Mouse (Mus musculus) intestine, postnatal 0 days (tissue): ENCODE measurements at regions not wholly inside any gene's neighbourhood (a gene's known extent, or its start where the extent isn't known, plus 50 kb on each side); places are given as distances from the start of the nearest gene placed in this dataset.

Source experiments
- ATAC-seq: fragments of 200-750 bp; cut with Nextera tagmentation; 2 replicates; pipeline ENCODE4 v1.8.0; 2017; ENCODE audit warnings: mild to moderate bottlenecking, moderate TSS enrichment, moderate library complexity
- H3K27ac ChIP-seq: fragments of 300-500 bp; sonication (generic); 2 replicates; pipeline ENCODE4 v1.5.1; 2014; ENCODE audit warnings: mild to moderate bottlenecking, low read depth, low read length, moderate library complexity
- H3K27me3 ChIP-seq: fragments of 300-500 bp; sonication (generic); replicated peaks from 2 replicates; pipeline ENCODE4 v1.6.1; 2014; ENCODE audit warnings: low read length, mixed read lengths; ENCODE audit not compliant: control insufficient read depth, insufficient read depth
- H3K36me3 ChIP-seq: fragments of 300-500 bp; sonication (generic); 2 replicates; pipeline ENCODE4 v1.6.1; 2014; ENCODE audit warnings: mild to moderate bottlenecking, moderate library complexity; ENCODE audit not compliant: control insufficient read depth, insufficient read depth
- H3K4me1 ChIP-seq: fragments of 300-500 bp; sonication (generic); replicated peaks from 2 replicates; pipeline ENCODE4 v1.6.1; 2014; ENCODE audit warnings: antibody characterized with exemption, low read length, mixed read lengths; ENCODE audit not compliant: control insufficient read depth, insufficient read depth
- H3K4me2 ChIP-seq: fragments of 300-500 bp; sonication (generic); replicated peaks from 2 replicates; pipeline ENCODE4 v1.6.1; 2014; ENCODE audit warnings: low read depth, mild to moderate bottlenecking, moderate library complexity
- H3K4me3 ChIP-seq: fragments of 300-500 bp; sonication (generic); 2 replicates; pipeline ENCODE4 v1.5.1; 2014; ENCODE audit warnings: low read depth, low read length
- H3K9ac ChIP-seq: fragments of 300-500 bp; sonication (generic); 2 replicates; pipeline ENCODE4 v1.6.1; 2014; ENCODE audit warnings: mild to moderate bottlenecking, low read depth, low read length
- H3K9me3 ChIP-seq: fragments of 300-500 bp; sonication (generic); 2 replicates; pipeline ENCODE4 v1.6.1; 2016; ENCODE audit warnings: mixed run types; ENCODE audit not compliant: control insufficient read depth
- CTCF ChIP-seq: sonication (generic); IDR thresholded peaks from 2 replicates; pipeline ENCODE4 v1.5.1; 2016; ENCODE audit warnings: low read depth, mild to moderate bottlenecking, control low read depth, antibody characterized with exemption, moderate library complexity
- WGBS: fragments of 180-500 bp; shearing (Covaris S2); extraction: QIAGEN DNeasy Blood & Tissue Kit; methylation state at CpG from one replicate; pipeline ENCODE4 v1.1.7; 2014; 5-methylcytosine and 5-hydroxymethylcytosine counted together

DNA sequence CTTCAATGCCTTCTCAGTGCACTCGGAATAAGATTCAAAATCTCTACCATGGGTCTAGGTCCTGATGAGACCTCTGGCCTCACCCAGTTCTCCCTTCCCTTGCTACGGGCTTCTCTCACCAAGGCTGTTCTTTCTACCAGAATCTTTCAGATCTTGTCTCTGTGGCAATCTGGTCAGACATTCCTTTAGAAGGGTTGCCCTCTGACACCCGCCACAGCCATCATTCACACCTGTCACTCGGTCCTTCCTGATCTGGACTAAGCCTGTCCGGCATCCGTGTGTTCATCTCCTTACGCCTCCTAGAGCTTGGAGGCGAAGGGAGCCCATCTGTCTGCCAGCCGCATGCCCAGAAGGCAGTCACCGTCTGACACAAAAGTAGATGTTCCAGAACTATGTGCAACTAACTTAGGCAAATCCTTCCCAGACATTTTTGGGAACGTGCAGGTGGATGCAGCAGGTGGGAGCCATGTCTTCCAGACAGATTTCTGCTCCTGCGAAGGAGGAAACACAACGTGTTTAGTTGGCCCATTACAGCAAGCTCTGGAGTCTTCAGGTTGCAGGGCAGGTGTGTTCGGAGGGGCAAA is 77.7 kb downstream of the Fam76b start:
- Histone ChIP-seq H3K9ac (no peak overlapping the region), H3K27me3 (no peaks in the 10 kb centered on the region), H3K4me1 (no peaks in the 10 kb centered on the region), H3K27ac (no peak overlapping the region), H3K4me3 (no peak overlapping the region), H3K36me3 (no peaks in the 10 kb centered on the region), H3K9me3 (no peaks in the 10 kb centered on the region), H3K4me2 (no peak overlapping the region)
- no peak for TF ChIP-seq CTCF
- no peak for ATAC-seq
- WGBS, result 87% methylated on average over 14 of the region's 14 CpGs

DNA sequence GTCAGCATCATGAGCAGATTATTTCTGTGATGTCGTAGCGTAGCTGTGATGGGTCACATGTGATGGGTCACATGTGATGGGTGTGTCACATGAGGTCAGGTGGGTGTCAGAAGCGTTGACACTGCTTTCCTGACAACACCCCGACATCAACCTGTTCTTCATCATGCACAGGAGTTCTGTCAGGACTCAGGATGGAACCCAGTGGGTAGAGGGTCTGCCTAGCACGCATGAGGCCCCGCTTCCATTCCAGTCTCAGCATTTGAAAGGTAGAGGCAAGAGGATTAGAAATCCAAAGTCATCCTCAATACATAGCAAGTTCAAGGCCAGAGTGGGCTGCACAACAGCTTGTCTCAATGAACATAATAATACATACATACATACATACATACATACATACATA is 79.2 kb downstream of the Fam76b start:
- Histone ChIP-seq H3K9me3 (no peaks in the 10 kb centered on the region), H3K4me3 (no peak overlapping the region), H3K27ac (no peak overlapping the region), H3K27me3 (no peaks in the 10 kb centered on the region), H3K9ac (no peak overlapping the region), H3K4me1 (no peaks in the 10 kb centered on the region), H3K36me3 (no peaks in the 10 kb centered on the region), H3K4me2 (no peak overlapping the region)
- WGBS, result 91% methylated on average over 6 of the region's 6 CpGs
- no peak for ATAC-seq
- no peak for TF ChIP-seq CTCF

DNA sequence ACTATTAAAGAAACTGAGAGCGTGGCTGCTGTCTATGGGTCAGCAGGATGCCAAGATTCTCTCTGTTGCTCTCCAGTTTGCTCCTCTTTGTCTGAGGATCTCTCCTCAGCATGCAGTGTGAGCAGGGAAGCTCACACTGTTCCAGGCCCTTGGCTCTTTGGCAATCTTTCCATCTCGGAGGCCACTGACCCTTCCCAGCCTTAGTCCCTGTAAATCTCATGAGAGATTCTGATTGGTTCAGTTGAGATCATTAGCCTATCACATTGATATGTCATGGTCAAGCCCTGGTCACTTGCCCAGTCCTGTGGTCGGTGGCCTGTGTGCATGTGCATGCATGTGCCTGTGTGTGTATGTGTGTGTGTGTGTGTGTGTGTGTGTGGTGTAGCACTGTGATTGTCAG is 82.1 kb downstream of the Fam76b start:
- Histone ChIP-seq H3K36me3 (no peaks in the 10 kb centered on the region), H3K9me3 (no peaks in the 10 kb centered on the region), H3K9ac (no peak overlapping the region), H3K4me2 (no peak overlapping the region), H3K27ac (no peak overlapping the region), H3K4me1 (no peaks in the 10 kb centered on the region), H3K27me3 (no peaks in the 10 kb centered on the region), H3K4me3 (no peak overlapping the region)
- 80% methylated on average over 3 of the region's 3 CpGs for WGBS
- TF ChIP-seq CTCF, result no peak
- no peak for ATAC-seq

DNA sequence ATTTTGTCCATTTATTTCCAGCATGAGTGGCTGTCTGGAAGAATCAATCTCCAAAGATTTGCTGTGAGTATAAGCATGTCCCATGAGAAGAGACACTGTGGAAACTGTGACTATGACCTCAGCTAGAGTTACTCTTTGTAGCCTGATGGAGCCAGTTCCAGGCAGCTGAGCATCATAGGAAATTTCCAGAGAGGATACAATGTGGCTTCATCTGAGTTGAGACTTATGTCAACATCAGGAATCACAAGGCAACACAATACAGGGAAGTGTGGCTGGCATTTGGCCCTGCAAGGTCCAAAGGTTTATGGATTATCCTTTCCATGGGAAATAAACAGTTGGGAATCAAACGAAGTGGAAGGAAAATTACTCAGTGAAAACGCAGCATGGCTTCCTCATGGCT is 82.6 kb downstream of the Fam76b start:
- no peaks in the 10 kb centered on the region for H3K36me3 ChIP-seq
- ATAC-seq, result no peak
- WGBS, result 43% methylated on average over 2 of the region's 2 CpGs
- no peak for TF ChIP-seq CTCF
- no peak overlapping the region for H3K27ac ChIP-seq
- H3K4me3 ChIP-seq, result no peak overlapping the region
- no peak overlapping the region for H3K4me2 ChIP-seq
- no peaks in the 10 kb centered on the region for H3K9me3 ChIP-seq
- H3K27me3 ChIP-seq, result no peaks in the 10 kb centered on the region
- H3K9ac ChIP-seq, result no peak overlapping the region
- no peaks in the 10 kb centered on the region for H3K4me1 ChIP-seq

DNA sequence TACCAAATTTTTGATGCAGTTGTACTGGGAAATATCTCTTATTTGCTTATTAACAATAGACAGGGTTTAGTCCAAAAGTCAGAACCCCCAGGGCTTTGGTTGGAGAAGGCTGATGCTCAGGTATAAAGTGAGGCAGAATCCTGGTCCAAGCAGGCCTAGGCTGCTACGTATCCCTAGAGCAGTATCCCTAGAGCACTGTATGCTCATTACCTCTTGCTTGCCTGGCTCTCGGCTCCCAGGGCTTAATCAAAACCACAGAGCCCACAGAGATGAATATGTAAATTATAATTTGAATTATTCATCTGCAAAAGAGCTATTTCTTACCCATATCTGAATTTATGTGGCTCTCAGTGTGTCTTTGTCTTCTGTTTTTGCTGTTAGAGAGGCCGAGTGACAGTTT is 85.9 kb downstream of the Fam76b start:
- H3K36me3 ChIP-seq, result no peaks in the 10 kb centered on the region
- H3K4me2 ChIP-seq, result no peak overlapping the region
- H3K9ac ChIP-seq, result no peak overlapping the region
- WGBS, result 86% methylated on average over 3 of the region's 3 CpGs
- H3K27me3 ChIP-seq, result no peaks in the 10 kb centered on the region
- no peak overlapping the region for H3K4me3 ChIP-seq
- H3K4me1 ChIP-seq, result no peaks in the 10 kb centered on the region
- no peak for TF ChIP-seq CTCF
- no peak for ATAC-seq
- H3K27ac ChIP-seq, result no peak overlapping the region
- no peaks in the 10 kb centered on the region for H3K9me3 ChIP-seq

DNA sequence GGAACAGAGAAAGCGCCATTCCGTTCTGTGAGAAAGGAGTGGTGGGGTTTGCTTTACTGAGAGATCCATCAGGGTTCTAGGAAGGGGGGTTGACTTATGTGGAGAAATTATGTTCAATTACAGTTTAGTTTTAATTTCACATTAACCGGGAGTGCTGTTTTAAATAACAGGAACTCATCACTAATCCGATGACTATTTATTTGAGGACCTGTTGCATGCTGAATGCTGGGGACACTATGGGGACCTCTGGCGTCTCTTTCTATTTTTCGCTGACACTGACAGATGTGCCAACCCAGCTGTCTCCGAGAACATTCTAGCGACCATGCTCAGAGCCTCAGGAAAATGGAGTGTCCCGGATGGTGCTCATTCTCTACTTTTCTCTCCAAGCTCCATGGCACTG is 86.6 kb downstream of the Fam76b start:
- Histone ChIP-seq H3K27me3 (no peaks in the 10 kb centered on the region), H3K9ac (no peak overlapping the region), H3K27ac (no peak overlapping the region), H3K4me3 (no peak overlapping the region), H3K4me2 (no peak overlapping the region), H3K9me3 (no peaks in the 10 kb centered on the region), H3K4me1 (no peaks in the 10 kb centered on the region), H3K36me3 (no peaks in the 10 kb centered on the region)
- TF ChIP-seq CTCF, result no peak
- WGBS, result 87% methylated on average over 9 of the region's 9 CpGs
- ATAC-seq, result no peak

DNA sequence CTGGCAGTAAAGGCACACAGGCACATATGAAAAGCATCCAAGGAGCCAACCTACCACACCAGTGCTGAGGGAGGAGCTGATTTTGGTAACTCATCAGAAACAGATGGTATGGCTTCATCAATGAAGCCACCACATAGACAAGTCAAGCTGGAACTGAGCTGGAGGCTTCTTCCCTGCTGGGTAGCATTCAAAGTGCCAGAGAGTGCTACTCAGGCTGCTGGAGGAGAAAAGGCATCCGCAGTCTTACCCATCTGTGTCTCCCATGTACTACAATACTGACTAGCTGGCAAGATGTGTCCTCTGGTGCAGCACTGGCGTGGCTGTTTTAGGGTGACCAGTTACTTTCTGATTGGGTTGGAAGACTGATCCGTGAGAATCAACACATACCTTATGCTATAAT is 87.3 kb downstream of the Fam76b start:
- ATAC-seq, result no peak
- no peak for TF ChIP-seq CTCF
- 87% methylated on average over 3 of the region's 3 CpGs for WGBS

More for the DNA sequence above, 87.3 kb downstream of the Fam76b start:
- H3K36me3 ChIP-seq, result no peaks in the 10 kb centered on the region
- no peak overlapping the region for H3K4me2 ChIP-seq
- H3K9ac ChIP-seq, result no peak overlapping the region
- H3K4me3 ChIP-seq, result no peak overlapping the region
- no peak overlapping the region for H3K27ac ChIP-seq
- no peaks in the 10 kb centered on the region for H3K4me1 ChIP-seq
- H3K27me3 ChIP-seq, result no peaks in the 10 kb centered on the region
- no peaks in the 10 kb centered on the region for H3K9me3 ChIP-seq
